Mouse (Mus musculus) thymus, adult 2 months (tissue): ENCODE measurements at regions not wholly inside any gene's neighbourhood (a gene's known extent, or its start where the extent isn't known, plus 50 kb on each side); places are given as distances from the start of the nearest gene placed in this dataset.

Experiments used
- CTCF ChIP-seq: fragments of 200-500 bp; IDR thresholded peaks from 2 replicates; pipeline ENCODE4 v1.5.1; 2012; ENCODE audit warnings: mild to moderate bottlenecking, control low read depth, low read length, moderate library complexity, borderline replicate concordance; ENCODE audit not compliant: control insufficient read depth, poor library complexity, insufficient read depth; ENCODE audit errors: extremely low read depth
- POLR2A ChIP-seq: fragments of 200-500 bp; IDR thresholded peaks from 2 replicates; pipeline ENCODE4 v1.6.1; 2012; ENCODE audit warnings: mild to moderate bottlenecking, low read length, control low read depth, moderate library complexity; ENCODE audit not compliant: control insufficient read depth, poor library complexity, insufficient read depth; ENCODE audit errors: extremely low read depth

DNA sequence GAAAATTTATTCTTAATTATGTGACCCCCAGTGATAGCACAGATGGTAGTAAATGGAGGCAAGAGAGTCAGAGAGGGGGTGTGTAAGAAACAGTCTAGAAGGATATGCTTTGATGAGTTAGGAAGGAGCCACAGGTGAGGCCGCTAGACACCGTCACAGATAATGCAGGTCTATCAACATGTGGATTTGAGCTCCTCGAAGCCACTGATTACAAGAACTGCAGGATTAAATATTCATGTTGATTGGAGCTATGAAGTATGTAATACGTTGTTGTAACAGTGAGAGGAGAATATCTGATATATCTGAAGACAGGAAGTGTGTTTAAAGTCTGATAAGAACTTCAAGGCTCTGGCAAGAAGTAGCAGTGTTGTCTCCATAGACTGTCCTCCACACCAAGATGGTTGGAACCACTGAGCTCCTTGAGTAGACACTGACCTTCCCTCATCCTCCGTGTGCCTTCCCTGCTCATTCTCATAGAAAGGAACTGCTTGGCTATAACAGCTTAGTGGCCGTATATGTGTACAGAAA, 1126.8 kb upstream of the 2610301B20Rik start:
- TF ChIP-seq POLR2A (no peak), CTCF (no peak)
